Mouse (Mus musculus) midbrain, embryonic 13.5 days (tissue): ENCODE data around the gene Pam16. TPM values are rescaled to one million over a fixed set of nuclear protein-coding genes. Genes with fewer than 3 reads are reported as not detected.

Source experiments
- ATAC-seq: fragments of 200-750 bp; cut with Nextera tagmentation; 2 replicates; pipeline ENCODE4 v1.8.0; 2017; ENCODE audit warnings: mild to moderate bottlenecking, moderate TSS enrichment, moderate library complexity
- H3K27ac ChIP-seq: fragments of 300-500 bp; sonication (generic); 2 replicates; pipeline ENCODE4 v1.5.1; 2015; ENCODE audit warnings: inconsistent platforms, mild to moderate bottlenecking, moderate library complexity
- H3K27me3 ChIP-seq: fragments of 300-500 bp; sonication (generic); 2 replicates; pipeline ENCODE4 v1.6.1; 2015; ENCODE audit warnings: mild to moderate bottlenecking, inconsistent platforms
- H3K36me3 ChIP-seq: fragments of 300-500 bp; sonication (generic); 2 replicates; pipeline ENCODE4 v1.6.1; 2015; ENCODE audit warnings: mild to moderate bottlenecking, inconsistent platforms
- H3K4me1 ChIP-seq: fragments of 300-500 bp; sonication (generic); replicated peaks from 2 replicates; pipeline ENCODE4 v1.6.1; 2015; ENCODE audit warnings: inconsistent platforms
- H3K4me2 ChIP-seq: fragments of 300-500 bp; sonication (generic); replicated peaks from 2 replicates; pipeline ENCODE4 v1.6.1; 2015; ENCODE audit warnings: moderate library complexity, mild to moderate bottlenecking, inconsistent platforms
- H3K4me3 ChIP-seq: fragments of 300-500 bp; sonication (generic); replicated peaks from 2 replicates; pipeline ENCODE4 v1.5.1; 2015; ENCODE audit warnings: mild to moderate bottlenecking, inconsistent platforms
- H3K9ac ChIP-seq: fragments of 300-500 bp; sonication (generic); replicated peaks from 2 replicates; pipeline ENCODE4 v1.6.1; 2015; ENCODE audit warnings: mild to moderate bottlenecking, inconsistent platforms
- H3K9me3 ChIP-seq: fragments of 300-500 bp; sonication (generic); 2 replicates; pipeline ENCODE4 v1.6.1; 2016; ENCODE audit warnings: mild to moderate bottlenecking, inconsistent platforms
- WGBS: fragments of 180-500 bp; shearing (Covaris S2); methylation state at CpG from one replicate; pipeline ENCODE4 v1.1.7; 2015; 5-methylcytosine and 5-hydroxymethylcytosine counted together
- polyA plus RNA-seq: library from polyadenylated mRNA; unstranded; fragments of >200 nt; fragmentation: Nextera tagmentation; extraction: Ambion mirVana; gene quantifications from 2 replicates; pipeline ENCODE4 v1.2.1, GENCODE M21; 2015

Gene Pam16
- polyA plus RNA-seq, 1 experiment from 2014 or later = 155 TPM

- no peak overlapping the region for H3K4me2 ChIP-seq
- no peak overlapping the region for H3K9ac ChIP-seq
- H3K27ac ChIP-seq = no peak overlapping the region
- H3K9me3 ChIP-seq = no peaks in the 10 kb centered on the region
- no peaks in the 10 kb centered on the region for H3K27me3 ChIP-seq
- no peak overlapping the region for H3K4me3 ChIP-seq
- peaks cover 49% of the 10 kb centered on the region for H3K36me3 ChIP-seq
- peaks cover 5% of the 10 kb centered on the region; the same call in 1 of the 2 replicates for H3K4me1 ChIP-seq
- WGBS = 22% methylated on average over 6 of the region's 6 CpGs
- ATAC-seq = peak; percentile 28; the same call in 1 of the 2 replicates
Observed at GRCm38 (mm10) chr16:4629950-4630349, 5.2 kb upstream of the Pam16 start.

GRCm38 (mm10) chr16:4628898-4629419 is 4.2 kb upstream of the Pam16 start:
- Histone ChIP-seq H3K4me3 (no peak overlapping the region), H3K4me2 (no peak overlapping the region), H3K27me3 (no peaks in the 10 kb centered on the region), H3K4me1 (peaks cover 9% of the 10 kb centered on the region), H3K36me3 (peaks cover 46% of the 10 kb centered on the region), H3K9me3 (no peaks in the 10 kb centered on the region), H3K9ac (no peak overlapping the region), H3K27ac (no peak overlapping the region)
- 95% methylated on average over 9 of the region's 9 CpGs for WGBS
- no peak for ATAC-seq

GRCm38 (mm10) chr16:4627105-4627504 is 2.3 kb upstream of the Pam16 start:
- no peak overlapping the region for H3K27ac ChIP-seq
- 92% methylated on average over 6 of the region's 6 CpGs for WGBS
- no peak for ATAC-seq
- no peak overlapping the region for H3K4me3 ChIP-seq
- H3K4me2 ChIP-seq = no peak overlapping the region
- peaks cover 26% of the 10 kb centered on the region for H3K4me1 ChIP-seq
- no peak overlapping the region for H3K9ac ChIP-seq
- H3K9me3 ChIP-seq = no peaks in the 10 kb centered on the region
- H3K27me3 ChIP-seq = no peaks in the 10 kb centered on the region
- H3K36me3 ChIP-seq = peaks cover 33% of the 10 kb centered on the region; the same call in 1 of the 2 replicates

- no peaks in the 10 kb centered on the region for H3K27me3 ChIP-seq
- WGBS = 16% methylated on average over 9 of the region's 9 CpGs
- H3K4me2 ChIP-seq = peak overlapping the region; percentile 62
- H3K9ac ChIP-seq = peak overlapping the region; percentile 84
- H3K9me3 ChIP-seq = no peaks in the 10 kb centered on the region
- peak; percentile 34; the same call in 1 of the 2 replicates for ATAC-seq
- H3K36me3 ChIP-seq = peaks cover 23% of the 10 kb centered on the region
- peaks cover 26% of the 10 kb centered on the region for H3K4me1 ChIP-seq
- peak overlapping the region; percentile 85 for H3K27ac ChIP-seq
- H3K4me3 ChIP-seq = peak overlapping the region; percentile 72
Observed at GRCm38 (mm10) chr16:4624074-4624473, 714 bp downstream of the Pam16 start.

GRCm38 (mm10) chr16:4616829-4617228 is 8.0 kb downstream of the Pam16 start:
- H3K4me3 ChIP-seq = no peak overlapping the region
- no peak overlapping the region for H3K27ac ChIP-seq
- H3K4me2 ChIP-seq = no peak overlapping the region
- peaks cover 71% of the 10 kb centered on the region for H3K36me3 ChIP-seq
- no peaks in the 10 kb centered on the region for H3K27me3 ChIP-seq
- H3K9ac ChIP-seq = no peak overlapping the region
- no peaks in the 10 kb centered on the region for H3K9me3 ChIP-seq
- WGBS = 86% methylated on average over 4 of the region's 4 CpGs
- H3K4me1 ChIP-seq = no peaks in the 10 kb centered on the region
- no peak for ATAC-seq

GRCm38 (mm10) chr16:4615297-4615696 is 9.5 kb downstream of the Pam16 start:
- ATAC-seq = no peak
- Histone ChIP-seq H3K4me2 (no peak overlapping the region), H3K27me3 (no peaks in the 10 kb centered on the region), H3K4me3 (no peak overlapping the region), H3K4me1 (no peaks in the 10 kb centered on the region), H3K9me3 (no peaks in the 10 kb centered on the region), H3K36me3 (peaks cover 85% of the 10 kb centered on the region), H3K27ac (no peak overlapping the region), H3K9ac (no peak overlapping the region)
- 92% methylated on average over 1 of the region's 1 CpGs for whole genome bisulfite sequencing

GRCm38 (mm10) chr16:4614639-4615038 is 10.1 kb downstream of the Pam16 start:
- Histone ChIP-seq H3K36me3 (peaks cover 92% of the 10 kb centered on the region), H3K27me3 (no peaks in the 10 kb centered on the region), H3K4me3 (no peak overlapping the region), H3K9me3 (no peaks in the 10 kb centered on the region), H3K27ac (no peak overlapping the region), H3K4me1 (no peaks in the 10 kb centered on the region), H3K9ac (no peak overlapping the region), H3K4me2 (no peak overlapping the region)
- no peak for ATAC-seq
- 96% methylated on average over 3 of the region's 3 CpGs for WGBS

GRCm38 (mm10) chr16:4613736-4614135 is 11.1 kb downstream of the Pam16 start:
- Histone ChIP-seq H3K4me1 (no peaks in the 10 kb centered on the region), H3K4me2 (no peak overlapping the region), H3K9me3 (no peaks in the 10 kb centered on the region), H3K36me3 (peaks cover 92% of the 10 kb centered on the region), H3K4me3 (no peak overlapping the region), H3K9ac (no peak overlapping the region), H3K27ac (no peak overlapping the region), H3K27me3 (no peaks in the 10 kb centered on the region)
- peak; percentile 18; the same call in 1 of the 2 replicates for ATAC-seq
- WGBS = 97% methylated on average over 9 of the region's 9 CpGs

- Histone ChIP-seq H3K27me3 (no peaks in the 10 kb centered on the region), H3K36me3 (peaks cover 76% of the 10 kb centered on the region), H3K4me1 (peaks cover 11% of the 10 kb centered on the region), H3K4me3 (no peak overlapping the region), H3K27ac (no peak overlapping the region), H3K4me2 (no peak overlapping the region), H3K9me3 (no peaks in the 10 kb centered on the region), H3K9ac (no peak overlapping the region)
- no peak for ATAC-seq
- WGBS = 93% methylated on average over 7 of the region's 7 CpGs
Observed at GRCm38 (mm10) chr16:4611676-4612075, 13.1 kb downstream of the Pam16 start.

GRCm38 (mm10) chr16:4611193-4611592 is 13.6 kb downstream of the Pam16 start:
- no peaks in the 10 kb centered on the region for H3K27me3 ChIP-seq
- WGBS = 92% methylated on average over 5 of the region's 5 CpGs
- peaks cover 72% of the 10 kb centered on the region for H3K36me3 ChIP-seq
- H3K9me3 ChIP-seq = no peaks in the 10 kb centered on the region
- no peak for ATAC-seq
- H3K27ac ChIP-seq = no peak overlapping the region
- H3K4me1 ChIP-seq = peaks cover 16% of the 10 kb centered on the region
- H3K4me3 ChIP-seq = no peak overlapping the region
- no peak overlapping the region for H3K9ac ChIP-seq
- H3K4me2 ChIP-seq = no peak overlapping the region

GRCm38 (mm10) chr16:4608532-4609059 is 16.2 kb downstream of the Pam16 start:
- no peak overlapping the region for H3K9ac ChIP-seq
- H3K9me3 ChIP-seq = no peaks in the 10 kb centered on the region
- H3K27me3 ChIP-seq = no peaks in the 10 kb centered on the region
- WGBS = 88% methylated on average over 19 of the region's 19 CpGs
- H3K4me1 ChIP-seq = peaks cover 42% of the 10 kb centered on the region
- ATAC-seq = no peak
- H3K4me3 ChIP-seq = no peak overlapping the region
- H3K36me3 ChIP-seq = peaks cover 46% of the 10 kb centered on the region
- no peak overlapping the region for H3K4me2 ChIP-seq
- H3K27ac ChIP-seq = no peak overlapping the region

GRCm38 (mm10) chr16:4607818-4608531 is 16.8 kb downstream of the Pam16 start:
- Histone ChIP-seq H3K4me2 (no peak overlapping the region), H3K9me3 (no peaks in the 10 kb centered on the region), H3K9ac (no peak overlapping the region), H3K27ac (0 out of 2 replicates have a peak overlapping the region, but pooled peaks have one; percentile 41), H3K4me3 (no peak overlapping the region), H3K4me1 (peaks cover 48% of the 10 kb centered on the region), H3K36me3 (peaks cover 39% of the 10 kb centered on the region), H3K27me3 (no peaks in the 10 kb centered on the region)
- peak; percentile 48 for ATAC-seq
- 59% methylated on average over 9 of the region's 9 CpGs for WGBS
